Mouse (Mus musculus): ENCODE measurements at regions not wholly inside any gene's neighbourhood (a gene's known extent, or its start where the extent isn't known, plus 50 kb on each side); places are given as distances from the start of the nearest gene placed in this dataset.

GRCm38 (mm10) chr2:101455591-101455990 is 168.9 kb upstream of the Rag2 start:
- H3K9me3 ChIP-seq, result no peaks in the 10 kb centered on the region
- H3K27ac ChIP-seq, result no peak overlapping the region
- H3K4me3 ChIP-seq, result no peak overlapping the region
- DNase-seq (ENCODE audit: low spot score), result no peak
- H3K27me3 ChIP-seq (ENCODE audit: insufficient read depth, poor library complexity, severe bottlenecking), result no peaks in the 10 kb centered on the region
- no peaks in the 10 kb centered on the region for H3K36me3 ChIP-seq
- 64% methylated on average over 5 of the region's 5 CpGs for WGBS
- no peaks in the 10 kb centered on the region for H3K4me1 ChIP-seq

- DNase-seq (ENCODE audit: low spot score), result no peak
- Histone ChIP-seq H3K9me3 (no peaks in the 10 kb centered on the region), H3K4me3 (no peak overlapping the region), H3K36me3 (no peaks in the 10 kb centered on the region), H3K4me1 (no peaks in the 10 kb centered on the region), H3K27me3 (ENCODE audit: insufficient read depth, poor library complexity, severe bottlenecking) (no peaks in the 10 kb centered on the region), H3K27ac (no peak overlapping the region)
- 79% methylated on average over 1 of the region's 1 CpGs for WGBS
These were observed 165.6 kb upstream of the Rag2 start for GRCm38 (mm10) chr2:101458959-101459358.

- no peaks in the 10 kb centered on the region for H3K27me3 ChIP-seq (ENCODE audit: insufficient read depth, poor library complexity, severe bottlenecking)
- H3K4me3 ChIP-seq, result no peak overlapping the region
- DNase-seq (ENCODE audit: low spot score), result no peak
- no peaks in the 10 kb centered on the region for H3K36me3 ChIP-seq
- no peak overlapping the region for H3K27ac ChIP-seq
- 79% methylated on average over 1 of the region's 1 CpGs for WGBS
- no peaks in the 10 kb centered on the region for H3K9me3 ChIP-seq
- H3K4me1 ChIP-seq, result no peaks in the 10 kb centered on the region
These were observed 162.1 kb upstream of the Rag2 start for GRCm38 (mm10) chr2:101462450-101462849.

- Histone ChIP-seq H3K27me3 (ENCODE audit: insufficient read depth, poor library complexity, severe bottlenecking) (no peaks in the 10 kb centered on the region), H3K36me3 (no peaks in the 10 kb centered on the region), H3K27ac (no peak overlapping the region), H3K4me3 (no peak overlapping the region), H3K9me3 (no peaks in the 10 kb centered on the region), H3K4me1 (no peaks in the 10 kb centered on the region)
- DNase-seq (ENCODE audit: low spot score), result no peak
- 75% methylated on average over 9 of the region's 9 CpGs for WGBS
These were observed 160.0 kb upstream of the Rag2 start for GRCm38 (mm10) chr2:101464291-101465140.

GRCm38 (mm10) chr2:101470569-101471100 is 153.9 kb upstream of the Rag2 start:
- Histone ChIP-seq H3K9me3 (no peaks in the 10 kb centered on the region), H3K36me3 (no peaks in the 10 kb centered on the region), H3K27ac (no peak overlapping the region), H3K27me3 (ENCODE audit: insufficient read depth, poor library complexity, severe bottlenecking) (no peaks in the 10 kb centered on the region), H3K4me1 (no peaks in the 10 kb centered on the region), H3K4me3 (no peak overlapping the region)
- 83% methylated on average over 6 of the region's 6 CpGs for WGBS
- no peak for DNase-seq (ENCODE audit: low spot score)

- H3K36me3 ChIP-seq, result no peaks in the 10 kb centered on the region
- 30% methylated on average over 8 of the region's 8 CpGs for WGBS
- H3K4me3 ChIP-seq, result no peak overlapping the region
- H3K27me3 ChIP-seq (ENCODE audit: insufficient read depth, poor library complexity, severe bottlenecking), result no peaks in the 10 kb centered on the region
- peak; percentile 82 for DNase-seq (ENCODE audit: low spot score)
- H3K9me3 ChIP-seq, result no peaks in the 10 kb centered on the region
- no peaks in the 10 kb centered on the region for H3K4me1 ChIP-seq
- H3K27ac ChIP-seq, result no peak overlapping the region
These were observed 151.9 kb upstream of the Rag2 start for GRCm38 (mm10) chr2:101472449-101473115.

- H3K27me3 ChIP-seq (ENCODE audit: insufficient read depth, poor library complexity, severe bottlenecking), result no peaks in the 10 kb centered on the region
- DNase-seq (ENCODE audit: low spot score), result no peak
- H3K36me3 ChIP-seq, result no peaks in the 10 kb centered on the region
- WGBS, result 83% methylated on average over 4 of the region's 4 CpGs
- no peaks in the 10 kb centered on the region for H3K4me1 ChIP-seq
- H3K27ac ChIP-seq, result no peak overlapping the region
- H3K9me3 ChIP-seq, result no peaks in the 10 kb centered on the region
- no peak overlapping the region for H3K4me3 ChIP-seq
These were observed 151.4 kb upstream of the Rag2 start for GRCm38 (mm10) chr2:101473116-101473485.

GRCm38 (mm10) chr2:101476862-101477261 is 147.7 kb upstream of the Rag2 start:
- no peak for DNase-seq (ENCODE audit: low spot score)
- no peak overlapping the region for H3K27ac ChIP-seq
- no peak overlapping the region for H3K4me3 ChIP-seq
- no peaks in the 10 kb centered on the region for H3K9me3 ChIP-seq
- H3K27me3 ChIP-seq (ENCODE audit: insufficient read depth, poor library complexity, severe bottlenecking), result no peaks in the 10 kb centered on the region
- no peaks in the 10 kb centered on the region for H3K36me3 ChIP-seq
- 71% methylated on average over 2 of the region's 2 CpGs for WGBS
- H3K4me1 ChIP-seq, result no peaks in the 10 kb centered on the region

GRCm38 (mm10) chr2:101490207-101490606 is 134.3 kb upstream of the Rag2 start:
- no peak overlapping the region for H3K27ac ChIP-seq
- DNase-seq (ENCODE audit: low spot score), result no peak
- H3K9me3 ChIP-seq, result no peaks in the 10 kb centered on the region

GRCm38 (mm10) chr2:101491762-101492161 is 132.8 kb upstream of the Rag2 start:
- 89% methylated on average over 3 of the region's 3 CpGs for WGBS
- Histone ChIP-seq H3K27me3 (ENCODE audit: insufficient read depth, poor library complexity, severe bottlenecking) (no peaks in the 10 kb centered on the region), H3K9me3 (no peaks in the 10 kb centered on the region), H3K4me3 (no peak overlapping the region), H3K36me3 (no peaks in the 10 kb centered on the region), H3K27ac (no peak overlapping the region), H3K4me1 (no peaks in the 10 kb centered on the region)
- no peak for DNase-seq (ENCODE audit: low spot score)

More at GRCm38 (mm10) chr2:101490207-101490606, 134.3 kb upstream of the Rag2 start:
- no peaks in the 10 kb centered on the region for H3K4me1 ChIP-seq
- H3K36me3 ChIP-seq, result no peaks in the 10 kb centered on the region
- WGBS, result 90% methylated on average over 2 of the region's 2 CpGs
- H3K4me3 ChIP-seq, result no peak overlapping the region
- no peaks in the 10 kb centered on the region for H3K27me3 ChIP-seq (ENCODE audit: insufficient read depth, poor library complexity, severe bottlenecking)

- DNase-seq (ENCODE audit: low spot score), result no peak
- H3K27me3 ChIP-seq (ENCODE audit: insufficient read depth, poor library complexity, severe bottlenecking), result no peaks in the 10 kb centered on the region
These were observed 116.4 kb upstream of the Rag2 start for GRCm38 (mm10) chr2:101508116-101508515.

More at GRCm38 (mm10) chr2:101508116-101508515, 116.4 kb upstream of the Rag2 start:
- Histone ChIP-seq H3K36me3 (no peaks in the 10 kb centered on the region), H3K9me3 (no peaks in the 10 kb centered on the region), H3K4me1 (no peaks in the 10 kb centered on the region), H3K4me3 (no peak overlapping the region), H3K27ac (no peak overlapping the region)

Data from heart, embryonic 10.5 days (tissue).